Mouse (Mus musculus): Measurements from ENCODE around the gene Slit3.
A peak's percentile ranks its signal among the peaks of the same experiment; 100 is the strongest.

- TF ChIP-seq CTCF (IDR thresholded peaks at IDR 0.05; ENCODE audit: low read depth, low read length) (peak; percentile 57; the same call in 1 of the 2 replicates), POLR2A (IDR thresholded peaks at IDR 0.05; ENCODE audit: extremely low read depth, insufficient read depth, low read length) (no peak)
Measured at GRCm38 (mm10) chr11:35407341-35408154, 286.5 kb downstream of the Slit3 start.
